In the genomic region with DNA sequence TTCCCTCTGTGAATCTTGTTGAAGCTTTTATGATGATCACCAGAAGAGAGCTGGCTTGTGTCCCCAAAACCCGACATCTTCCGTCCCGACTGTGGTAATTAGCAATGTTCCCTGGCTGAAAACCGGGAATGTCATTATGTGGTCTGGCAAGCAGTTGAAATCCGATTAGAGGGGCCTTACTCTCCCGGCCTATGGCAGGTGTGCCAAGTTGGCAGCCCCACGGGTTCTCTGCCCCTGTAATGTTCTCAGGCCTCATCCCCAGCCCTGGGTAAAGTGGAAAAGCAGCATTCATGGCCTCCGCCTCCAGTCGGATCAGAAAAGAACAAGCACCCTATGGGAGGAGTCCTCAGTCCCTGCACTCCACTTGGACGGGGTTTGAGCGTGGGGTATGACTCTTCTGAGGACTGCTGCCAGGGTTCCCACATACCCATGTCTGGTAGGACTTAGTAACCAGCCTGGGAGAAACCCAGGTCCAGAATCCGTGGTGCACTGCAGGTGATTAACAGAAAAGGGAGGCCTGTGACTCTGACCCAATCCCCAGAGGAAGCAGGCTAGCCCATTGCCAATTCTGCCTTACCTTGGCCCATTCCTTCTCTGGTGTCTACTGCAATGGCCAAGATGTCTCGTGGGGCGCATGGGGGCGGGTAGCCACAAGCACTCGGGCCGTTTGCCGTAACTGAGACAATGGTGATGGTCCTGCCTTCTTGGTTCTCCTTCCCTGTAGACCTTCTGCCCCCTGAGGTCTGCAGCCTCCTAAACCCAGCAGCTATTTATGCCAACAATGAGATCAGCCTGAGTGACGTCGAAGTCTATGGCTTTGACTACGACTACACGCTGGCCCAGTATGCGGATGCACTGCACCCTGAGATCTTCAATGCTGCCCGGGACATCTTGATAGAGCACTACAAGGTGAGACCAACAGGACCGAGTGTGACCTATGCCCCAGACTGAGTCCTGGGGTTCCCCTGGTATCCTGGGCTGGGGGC, we compare ENCODE assay signal across 10 mouse cellular contexts. TPM values are rescaled to one million over a fixed set of nuclear protein-coding genes. Genes with fewer than 3 reads are reported as not detected.
DNase-seq lines count a peak whose midpoint lies in the region; ATAC-seq lines count a peak whose summit lies in the region.
"Had no signal": no experiment of that assay in that cellular context is flagged by ENCODE, and none has a peak within 500 bp of the region (broad histone marks: within the 10 kb centered on the region; RNA-seq: fewer than 3 reads in every experiment).

No protein-coding gene starts in this region.

- H3K27me3 ChIP-seq in heart, embryonic 15.5 days = no peaks in the 10 kb centered on the region
- H3K27me3 ChIP-seq in lung, embryonic 15.5 days = no peaks in the 10 kb centered on the region
- no peaks in the 10 kb centered on the region for H3K27me3 ChIP-seq in embryonic facial prominence, embryonic 15.5 days
- H3K27me3 ChIP-seq in limb, embryonic 15.5 days = no peaks in the 10 kb centered on the region

- H3K4me1 ChIP-seq in heart, embryonic 15.5 days (replicated peaks) = peaks cover 58% of the 10 kb centered on the region
- peaks cover 46% of the 10 kb centered on the region for H3K4me1 ChIP-seq in lung, embryonic 15.5 days
- H3K4me1 ChIP-seq in embryonic facial prominence, embryonic 15.5 days = peaks cover 51% of the 10 kb centered on the region
- peaks cover 51% of the 10 kb centered on the region for H3K4me1 ChIP-seq in limb, embryonic 15.5 days

- H3K27ac ChIP-seq in heart, embryonic 15.5 days = peak overlapping the region; percentile 56
- peak overlapping the region; percentile 96; the same call in 1 of the 2 replicates for H3K27ac ChIP-seq in lung, embryonic 15.5 days
- H3K27ac ChIP-seq in embryonic facial prominence, embryonic 15.5 days (replicated peaks) = peak overlapping the region; percentile 81
- peak overlapping the region; percentile 87 for H3K27ac ChIP-seq in limb, embryonic 15.5 days
- H3K27ac ChIP-seq: layer of hippocampus, adult 2 months had no signal

- 0 out of 2 replicates have a peak overlapping the region, but pooled peaks have one; percentile 87 for H3K4me2 ChIP-seq in heart, embryonic 15.5 days
- H3K4me2 ChIP-seq in lung, embryonic 15.5 days = peak overlapping the region; percentile 79; the same call in 1 of the 2 replicates
- peak overlapping the region; percentile 73 for H3K4me2 ChIP-seq in embryonic facial prominence, embryonic 15.5 days (replicated peaks)
- H3K4me2 ChIP-seq in limb, embryonic 15.5 days = peak overlapping the region; percentile 57

- H3K36me3 ChIP-seq in heart, embryonic 15.5 days = peaks cover 41% of the 10 kb centered on the region
- peaks cover 47% of the 10 kb centered on the region for H3K36me3 ChIP-seq in lung, embryonic 15.5 days
- H3K36me3 ChIP-seq in embryonic facial prominence, embryonic 15.5 days = peaks cover 46% of the 10 kb centered on the region
- H3K36me3 ChIP-seq in limb, embryonic 15.5 days = peaks cover 47% of the 10 kb centered on the region

- 76% methylated on average over 25 of the region's 25 CpGs for WGBS in heart, embryonic 15.5 days
- 81% methylated on average over 25 of the region's 25 CpGs for WGBS in lung, embryonic 15.5 days
- WGBS in embryonic facial prominence, embryonic 15.5 days = 69% methylated on average over 25 of the region's 25 CpGs
- 68% methylated on average over 25 of the region's 25 CpGs for WGBS in limb, embryonic 15.5 days

- DNase-seq in heart, adult 18-20 months = no peak
- no peak for DNase-seq in lung, adult 18-20 months
- no peak for DNase-seq in thymus, postnatal 0 days (ENCODE audit: low spot score)
- DNase-seq in spleen, adult 12 weeks (ENCODE audit: low spot score) = no peak
- DNase-seq: adrenal gland, postnatal 25 days had no signal

- no peak overlapping the region for H3K9ac ChIP-seq in heart, embryonic 15.5 days
- H3K9ac ChIP-seq in lung, embryonic 15.5 days = 0 out of 2 replicates have a peak overlapping the region, but pooled peaks have one; percentile 8
- no peak overlapping the region for H3K9ac ChIP-seq in embryonic facial prominence, embryonic 15.5 days
- H3K9ac ChIP-seq in limb, embryonic 15.5 days = no peak overlapping the region

- no peaks in the 10 kb centered on the region for H3K9me3 ChIP-seq in heart, embryonic 15.5 days (replicated peaks)
- no peaks in the 10 kb centered on the region for H3K9me3 ChIP-seq in lung, embryonic 15.5 days
- H3K9me3 ChIP-seq in embryonic facial prominence, embryonic 15.5 days (replicated peaks) = no peaks in the 10 kb centered on the region
- no peaks in the 10 kb centered on the region for H3K9me3 ChIP-seq in limb, embryonic 15.5 days

- no peak overlapping the region for H3K4me3 ChIP-seq in heart, embryonic 15.5 days
- 0 out of 2 replicates have a peak overlapping the region, but pooled peaks have one; percentile 91 for H3K4me3 ChIP-seq in lung, embryonic 15.5 days
- peak overlapping the region; percentile 90; the same call in 1 of the 2 replicates for H3K4me3 ChIP-seq in embryonic facial prominence, embryonic 15.5 days (replicated peaks)
- no peak overlapping the region for H3K4me3 ChIP-seq in limb, embryonic 15.5 days
- H3K4me3 ChIP-seq: layer of hippocampus, adult 2 months had no signal

- no peak for ATAC-seq in heart, embryonic 15.5 days (replicated peaks; ENCODE audit: insufficient number of reproducible peaks, insufficient read depth, low FRiP score, low read depth)
- ATAC-seq in lung, embryonic 15.5 days (ENCODE audit: borderline replicate concordance, extremely low read depth, low FRiP score, low TSS enrichment) = no peak
- no peak for ATAC-seq in embryonic facial prominence, embryonic 15.5 days (ENCODE audit: insufficient number of reproducible peaks, low FRiP score, low TSS enrichment, low read depth)
- ATAC-seq in limb, embryonic 15.5 days (ENCODE audit: insufficient number of reproducible peaks, low FRiP score, low TSS enrichment, low read depth) = no peak

RNA-seq across cellular contexts. Expression of gene Nt5dc2, which starts 3.5 kb away (rescaled TPM):
- 278 and 339 TPM in 2 replicates for polyA plus RNA-seq in heart, embryonic 15.5 days (2015; fragmentation: Nextera tagmentation; extraction: Ambion mirVana)
- total RNA-seq in heart, adult 18-20 months (2021) = 10 to 100 TPM; 19.2 TPM
- polyA plus RNA-seq in lung, embryonic 15.5 days (2015; fragmentation: Nextera tagmentation; extraction: Ambion mirVana) = 451 and 472 TPM in 2 replicates
- 393 and 421 TPM in 2 replicates for polyA plus RNA-seq in embryonic facial prominence, embryonic 15.5 days (2015; fragmentation: Nextera tagmentation; extraction: Ambion mirVana)
- 336 and 349 TPM in 2 replicates for polyA plus RNA-seq in limb, embryonic 15.5 days (2015; fragmentation: Nextera tagmentation; extraction: Ambion mirVana)
- polyA plus RNA-seq in thymus, postnatal 0 days (2015; fragmentation: Nextera tagmentation; extraction: Ambion mirVana) = 111 and 116 TPM in 2 replicates

RNA-seq across cellular contexts. Expression of gene Smim4, which starts 5.6 kb away (rescaled TPM):
- polyA plus RNA-seq in heart, embryonic 15.5 days (2015; fragmentation: Nextera tagmentation; extraction: Ambion mirVana) = 75.6 and 94.1 TPM in 2 replicates
- total RNA-seq in heart, adult 18-20 months (2021) = 10 to 100 TPM; 74.5 to 87.4 TPM
- polyA plus RNA-seq in lung, embryonic 15.5 days (2015; fragmentation: Nextera tagmentation; extraction: Ambion mirVana) = 70.8 and 75.2 TPM in 2 replicates
- polyA plus RNA-seq in embryonic facial prominence, embryonic 15.5 days (2015; fragmentation: Nextera tagmentation; extraction: Ambion mirVana) = 61.3 and 67.3 TPM in 2 replicates
- polyA plus RNA-seq in limb, embryonic 15.5 days (2015; fragmentation: Nextera tagmentation; extraction: Ambion mirVana) = 58.9 and 64.1 TPM in 2 replicates
- 244 and 262 TPM in 2 replicates for polyA plus RNA-seq in thymus, postnatal 0 days (2015; fragmentation: Nextera tagmentation; extraction: Ambion mirVana)

RNA-seq across cellular contexts. Expression of gene Stab1, which starts 34.1 kb away (rescaled TPM):
- polyA plus RNA-seq in heart, embryonic 15.5 days (2015; fragmentation: Nextera tagmentation; extraction: Ambion mirVana) = 43.7 and 46.8 TPM in 2 replicates
- total RNA-seq in heart, adult 18-20 months (2021) = 10 to 100 TPM; 63.2 to 64.1 TPM
- polyA plus RNA-seq in lung, embryonic 15.5 days (2015; fragmentation: Nextera tagmentation; extraction: Ambion mirVana) = 45.3 and 53.6 TPM in 2 replicates
- polyA plus RNA-seq in embryonic facial prominence, embryonic 15.5 days (2015; fragmentation: Nextera tagmentation; extraction: Ambion mirVana) = 50.6 and 66.2 TPM in 2 replicates
- polyA plus RNA-seq in limb, embryonic 15.5 days (2015; fragmentation: Nextera tagmentation; extraction: Ambion mirVana) = 42.5 and 44.4 TPM in 2 replicates
- polyA plus RNA-seq in thymus, postnatal 0 days (2015; fragmentation: Nextera tagmentation; extraction: Ambion mirVana) = 8.0 and 8.8 TPM in 2 replicates

Comparison
In these comparisons a context has a peak if more than half of its experiments do, and no peak if none do; other contexts are left out.
1. H3K4me3 ChIP-seq: peak in lung, embryonic 15.5 days (single experiment) and embryonic facial prominence, embryonic 15.5 days (single experiment); none in heart, embryonic 15.5 days (single experiment) and limb, embryonic 15.5 days (single experiment).
2. Peak in every context shown above with its lines, with median percentiles within 50 percentile points of each other: H3K27ac ChIP-seq and H3K4me2 ChIP-seq.